Mouse (Mus musculus) small intestine, adult 2 months (tissue): ENCODE measurements around the gene St6galnac1. TPM values are rescaled to one million over a fixed set of nuclear protein-coding genes. Genes with fewer than 3 reads are reported as not detected.
"Not testable (repeated sequence)": the region's sequence is repeated elsewhere in the genome, so short reads cannot be mapped to it uniquely, and the experiment has no call there.

ENCODE experiments used
- H3K27ac ChIP-seq: fragments of 200-500 bp; 2 replicates; pipeline ENCODE4 v1.5.1; 2012; ENCODE audit warnings: low read depth, low read length, control low read depth, inconsistent platforms; ENCODE audit not compliant: insufficient read depth
- H3K27me3 ChIP-seq: fragments of 200-500 bp; 2 replicates; pipeline ENCODE4 v1.6.1; 2012; ENCODE audit warnings: mild to moderate bottlenecking, moderate library complexity, low read length, inconsistent platforms; ENCODE audit not compliant: control insufficient read depth, insufficient read depth
- H3K36me3 ChIP-seq: fragments of 200-500 bp; 2 replicates; pipeline ENCODE4 v1.6.1; 2012; ENCODE audit warnings: mild to moderate bottlenecking, low read length, control low read depth, inconsistent platforms; ENCODE audit not compliant: control insufficient read depth, insufficient read depth
- H3K4me1 ChIP-seq: fragments of 200-500 bp; 2 replicates; pipeline ENCODE4 v1.6.1; 2012; ENCODE audit warnings: low read length, inconsistent platforms, mixed read lengths; ENCODE audit not compliant: control insufficient read depth, insufficient read depth, insufficient read length
- H3K4me3 ChIP-seq: fragments of 200-500 bp; 2 replicates; pipeline ENCODE4 v1.5.1; 2012; ENCODE audit warnings: low read depth, mild to moderate bottlenecking, control low read depth, inconsistent platforms, low read length, moderate library complexity
- CTCF ChIP-seq: fragments of 200-500 bp; IDR thresholded peaks from 2 replicates; pipeline ENCODE4 v1.5.1; 2012; ENCODE audit warnings: low read depth, mild to moderate bottlenecking, control low read depth, inconsistent platforms, low read length, moderate library complexity, mixed read lengths; ENCODE audit not compliant: insufficient replicate concordance, insufficient read length; ENCODE audit errors: extremely low read depth
- POLR2A ChIP-seq: fragments of 200-500 bp; IDR thresholded peaks from 2 replicates; pipeline ENCODE4 v1.6.1; 2012; ENCODE audit warnings: low read depth, mild to moderate bottlenecking, control low read depth, inconsistent platforms, low read length, moderate library complexity
- WGBS: fragments of 180-500 bp; shearing (Covaris S2); methylation state at CpG from one replicate; pipeline ENCODE4 v1.1.7; 2018; 5-methylcytosine and 5-hydroxymethylcytosine counted together
- polyA plus RNA-seq: library from polyadenylated mRNA; depleted of rRNA; stranded (reverse); fragments of >200 nt; gene quantifications from 2 replicates; pipeline ENCODE4 v1.2.3, GENCODE M21; 2012; rRNA removed

St6galnac1 gene
- polyA plus RNA-seq = 5.8 TPM in 1 of 2 replicates, not detected in the other

DNA sequence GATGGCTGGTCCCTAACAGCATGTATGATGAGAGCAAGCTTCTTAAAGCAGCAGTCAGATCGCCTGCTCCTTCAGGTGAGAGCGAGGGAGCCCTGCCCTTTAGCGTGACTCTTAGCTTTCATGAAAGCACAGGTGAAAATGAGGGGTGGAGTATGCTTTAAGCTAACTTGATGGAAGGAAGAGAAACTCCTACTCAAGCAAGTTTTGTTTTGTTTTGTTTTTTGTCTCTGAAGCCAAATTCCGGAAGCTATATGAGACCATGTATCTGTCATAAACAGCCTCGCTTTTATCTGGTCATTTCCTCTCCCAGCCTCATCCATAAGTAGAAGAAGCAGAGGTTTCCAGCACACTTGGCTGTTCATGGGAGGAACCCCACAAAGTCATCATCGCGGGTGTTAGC lies at the start of gene St6galnac1:
Gene St6galnac1, minus strand, starts transcription at position 101 of the 400 bp plus-strand sequence.
- Histone ChIP-seq H3K36me3 (no peaks in the 10 kb centered on the region), H3K4me3 (no peak within 1 kb of the TSS), H3K4me1 (peaks cover under 1% of the 10 kb centered on the region; the same call in 1 of the 2 replicates), H3K27ac (no peak within 1 kb of the TSS), H3K27me3 (no peaks in the 10 kb centered on the region)
- WGBS = 93% methylated on average over 7 of the region's 7 CpGs
- TF ChIP-seq CTCF (no peak), POLR2A (no peak)

DNA sequence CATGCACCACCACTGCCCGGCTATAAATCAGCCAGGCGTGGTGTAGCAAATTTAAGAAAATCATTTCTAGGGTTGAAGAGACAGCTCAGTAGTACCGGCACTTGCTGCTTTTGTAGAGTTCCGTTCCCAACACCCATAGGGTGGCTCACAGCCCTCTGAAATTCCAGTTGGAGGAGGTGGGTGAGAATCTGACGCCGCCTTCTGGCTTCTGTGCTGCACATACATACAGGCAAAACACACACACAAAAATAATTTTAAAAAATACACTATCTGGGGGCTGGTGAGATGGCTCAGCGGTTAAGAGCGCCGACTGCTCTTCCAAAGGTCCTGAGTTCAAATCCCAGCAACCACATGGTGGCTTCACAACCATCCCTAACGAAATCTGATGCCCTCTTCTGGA lies 48.6 kb upstream of the St6galnac1 start:
- peaks cover 17% of the 10 kb centered on the region; the same call in 1 of the 2 replicates for H3K4me1 ChIP-seq
- not testable (repeated sequence) for H3K4me3 ChIP-seq, H3K36me3 ChIP-seq, H3K27ac ChIP-seq, H3K27me3 ChIP-seq
- WGBS = 97% methylated on average over 10 of the region's 10 CpGs

DNA sequence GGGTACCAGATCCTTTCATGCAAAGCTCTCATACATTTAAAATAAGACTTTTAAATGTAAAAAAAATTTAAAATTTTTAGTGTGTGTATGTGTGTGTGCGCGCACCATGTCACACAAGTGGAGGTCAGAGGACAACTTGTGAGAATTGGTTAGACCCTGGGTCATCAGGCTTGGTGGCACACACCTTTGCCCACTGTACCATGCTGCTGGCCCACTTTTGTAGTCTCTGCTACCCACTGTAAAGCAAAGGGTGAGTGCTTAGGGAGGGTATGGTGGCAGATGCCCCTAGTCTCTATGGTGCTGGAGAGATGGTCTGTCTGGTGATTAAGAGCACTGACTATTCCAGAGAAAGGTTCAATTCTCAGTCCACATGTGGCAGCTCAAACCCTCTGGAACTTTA lies 47.9 kb upstream of the St6galnac1 start:
- WGBS = 96% methylated on average over 2 of the region's 2 CpGs
- no peak overlapping the region for H3K27ac ChIP-seq
- H3K36me3 ChIP-seq = no peaks in the 10 kb centered on the region
- H3K4me1 ChIP-seq = peaks cover 20% of the 10 kb centered on the region; the same call in 1 of the 2 replicates
- no peaks in the 10 kb centered on the region for H3K27me3 ChIP-seq
- no peak overlapping the region for H3K4me3 ChIP-seq
- TF ChIP-seq POLR2A (no peak), CTCF (no peak)

DNA sequence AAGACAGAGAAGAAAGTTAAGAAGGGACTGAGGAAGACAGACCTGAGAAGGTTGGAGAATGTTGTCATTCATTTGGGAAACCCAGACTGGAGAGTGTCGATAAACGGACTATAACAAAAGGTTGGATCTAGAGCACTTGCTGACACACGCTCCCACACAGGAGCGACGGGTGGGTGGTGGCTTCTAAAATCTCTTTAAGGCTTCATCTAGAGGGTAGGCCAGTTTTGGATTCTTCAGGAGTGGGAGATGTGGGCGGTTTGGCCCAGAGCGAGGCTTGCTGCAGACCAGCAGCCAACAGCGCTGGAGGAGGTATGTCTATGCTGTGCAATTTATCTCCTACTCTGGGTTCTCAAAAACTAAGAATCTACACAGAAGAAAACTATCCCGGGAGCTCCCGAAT lies 47.3 kb upstream of the St6galnac1 start:
- Histone ChIP-seq H3K4me1 (peaks cover 19% of the 10 kb centered on the region; the same call in 1 of the 2 replicates), H3K27me3 (no peaks in the 10 kb centered on the region), H3K36me3 (no peaks in the 10 kb centered on the region), H3K27ac (no peak overlapping the region), H3K4me3 (no peak overlapping the region)
- 88% methylated on average over 10 of the region's 10 CpGs for WGBS
- TF ChIP-seq CTCF (no peak), POLR2A (no peak)

DNA sequence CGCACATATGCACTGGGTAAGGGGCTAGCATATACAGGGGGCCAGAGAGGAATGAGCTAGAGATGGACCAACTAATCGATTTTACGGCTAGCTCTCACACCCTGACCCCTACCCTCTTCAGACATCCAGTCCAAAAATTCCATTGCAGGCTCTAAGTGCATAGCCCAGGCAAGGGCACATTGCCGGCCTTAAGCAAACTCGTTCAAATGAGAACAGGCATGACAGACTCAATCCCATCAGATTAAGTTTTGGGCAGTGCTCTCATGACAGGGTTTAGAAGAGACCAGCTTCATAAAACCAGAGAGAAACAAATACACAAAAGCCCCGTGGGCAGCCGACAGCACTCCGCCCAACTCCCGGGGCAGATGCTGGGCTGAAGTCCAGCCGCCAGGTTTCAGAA lies 46.9 kb upstream of the St6galnac1 start:
- H3K4me1 ChIP-seq = peaks cover 19% of the 10 kb centered on the region; the same call in 1 of the 2 replicates
- no peaks in the 10 kb centered on the region for H3K27me3 ChIP-seq
- no peak overlapping the region for H3K4me3 ChIP-seq
- no peaks in the 10 kb centered on the region for H3K36me3 ChIP-seq
- H3K27ac ChIP-seq = no peak overlapping the region; the same call in 1 of the 2 replicates
- 58% methylated on average over 10 of the region's 10 CpGs for WGBS
- no peak for TF ChIP-seq POLR2A
- no peak for TF ChIP-seq CTCF

DNA sequence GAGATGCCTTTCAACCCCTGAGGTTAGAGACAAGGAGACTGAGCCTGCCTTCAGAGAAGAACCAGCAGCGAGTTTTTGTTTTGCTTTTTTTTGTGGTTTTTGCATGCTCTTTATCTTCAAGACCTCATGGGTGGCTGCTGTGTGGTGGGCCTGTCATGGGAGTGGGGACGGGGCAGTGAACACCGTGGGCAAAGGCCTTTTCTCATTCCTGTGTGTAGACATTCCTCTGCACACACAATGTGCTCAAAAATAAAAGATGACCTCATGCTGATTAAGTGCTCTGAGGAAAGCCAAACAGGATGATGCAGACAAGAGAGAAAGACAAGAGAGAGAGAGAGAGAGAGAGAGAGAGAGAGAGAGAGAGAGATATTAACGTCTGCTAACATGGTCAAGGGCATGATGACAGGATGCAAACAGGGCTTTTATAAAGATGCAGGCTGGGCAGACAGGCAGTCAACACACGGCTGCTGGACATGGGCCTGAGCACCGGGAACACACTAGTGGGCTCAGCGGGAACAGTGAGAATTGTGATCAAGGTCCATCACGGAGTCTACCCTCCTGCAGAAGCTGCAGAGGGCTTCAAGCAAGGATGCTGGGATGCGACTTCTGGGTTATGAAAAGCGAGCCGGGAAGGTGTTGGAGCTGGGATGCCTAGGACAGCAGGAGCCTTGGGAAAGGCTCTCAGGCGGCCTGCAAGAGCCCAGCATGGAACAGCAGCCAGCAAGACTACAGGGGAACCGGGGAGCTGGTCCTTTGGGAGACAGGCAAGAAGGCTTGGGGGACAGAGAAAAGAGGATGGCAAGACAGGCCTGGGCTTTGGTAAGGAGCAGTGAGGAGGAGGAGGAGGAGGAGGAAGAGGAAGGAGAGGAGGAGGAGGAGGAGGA lies 46.0 kb upstream of the St6galnac1 start:
- H3K4me3 ChIP-seq = no peak overlapping the region
- H3K27me3 ChIP-seq = no peaks in the 10 kb centered on the region
- peaks cover 14% of the 10 kb centered on the region; the same call in 1 of the 2 replicates for H3K4me1 ChIP-seq
- no peak for TF ChIP-seq CTCF
- TF ChIP-seq POLR2A = no peak
- no peaks in the 10 kb centered on the region for H3K36me3 ChIP-seq
- WGBS = 71% methylated on average over 13 of the region's 13 CpGs
- H3K27ac ChIP-seq = peak overlapping the region; percentile 48; the same call in 1 of the 2 replicates

DNA sequence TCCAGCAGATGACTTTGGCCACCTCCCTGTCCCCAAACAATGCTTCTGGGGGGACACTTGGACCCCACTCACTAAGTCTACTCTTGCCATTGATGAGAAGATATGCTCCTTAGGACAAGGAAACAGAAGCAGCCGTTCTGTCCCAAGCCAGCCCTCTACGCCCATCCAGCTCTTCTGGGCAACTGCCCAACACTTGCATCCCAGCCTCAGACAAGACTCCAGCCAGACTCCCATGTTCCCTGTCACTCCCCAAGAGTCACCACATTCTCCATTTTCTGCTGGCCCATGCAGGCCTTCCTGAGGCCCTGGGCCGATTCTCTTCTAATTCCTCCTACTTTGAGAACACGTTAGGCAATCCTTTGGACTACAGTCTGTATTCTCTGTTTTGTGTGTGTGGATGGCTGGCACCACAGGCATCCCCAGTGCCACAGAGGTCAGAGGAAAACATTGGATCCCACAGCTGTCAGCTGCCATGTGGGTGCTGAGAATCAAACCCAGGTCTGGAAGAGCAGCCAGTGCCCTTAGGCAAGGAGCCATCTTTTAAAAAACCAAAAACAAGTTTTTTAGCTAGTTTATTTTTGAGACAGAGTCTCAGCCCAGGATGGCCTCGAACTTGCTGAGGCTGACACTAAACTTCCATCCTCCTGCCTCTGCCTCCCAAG lies 44.8 kb upstream of the St6galnac1 start:
- Histone ChIP-seq H3K36me3 (no peaks in the 10 kb centered on the region), H3K27ac (no peak overlapping the region), H3K4me3 (no peak overlapping the region), H3K4me1 (peaks cover 14% of the 10 kb centered on the region; the same call in 1 of the 2 replicates), H3K27me3 (no peaks in the 10 kb centered on the region)
- 72% methylated on average over 5 of the region's 5 CpGs for WGBS
- no peak for TF ChIP-seq CTCF
